Mouse (Mus musculus) fat pad, adult 2 months (tissue): ENCODE results near the gene Ugt1a2.
A peak's percentile ranks its signal among the peaks of the same experiment; 100 is the strongest.
"Not testable (repeated sequence)": the region's sequence is repeated elsewhere in the genome, so short reads cannot be mapped to it uniquely, and the experiment has no call there.

Experiments used
- DNase-seq: peaks from one replicate; pipeline ENCODE4 v3.0.0-alpha.2; 2011; ENCODE audit warnings: low read depth, low spot score; ENCODE audit errors: extremely low read depth

Gene Ugt1a2

GRCm38 (mm10) chr1:88200456-88200855, at the start of gene Ugt1a2:
Gene Ugt1a2 (plus strand): TSS chr1:88200601.
- DNase-seq: no peak

- DNase-seq: no peak
These were observed 42.0 kb upstream of the Ugt1a2 start for GRCm38 (mm10) chr1:88158430-88158829.

GRCm38 (mm10) chr1:88165711-88166110, 34.7 kb upstream of the Ugt1a2 start, which contains the start of gene Ugt1a5:
Gene Ugt1a5 (plus strand): TSS chr1:88166012.
- no peak for DNase-seq

- not testable (repeated sequence) for DNase-seq
These were observed 28.2 kb upstream of the Ugt1a2 start for GRCm38 (mm10) chr1:88172190-88172589.

- no peak for DNase-seq
These were observed 20.7 kb upstream of the Ugt1a2 start for GRCm38 (mm10) chr1:88179657-88180056.

- no peak for DNase-seq
These were observed 14.0 kb upstream of the Ugt1a2 start for GRCm38 (mm10) chr1:88186325-88186935.

GRCm38 (mm10) chr1:88192136-88192535, 8.3 kb upstream of the Ugt1a2 start:
- no peak for DNase-seq

GRCm38 (mm10) chr1:88195687-88196086, 4.7 kb upstream of the Ugt1a2 start:
- DNase-seq: no peak

GRCm38 (mm10) chr1:88197443-88197842, 3.0 kb upstream of the Ugt1a2 start:
- DNase-seq: no peak

GRCm38 (mm10) chr1:88199996-88200395, 405 bp upstream of the Ugt1a2 start:
- no peak for DNase-seq

GRCm38 (mm10) chr1:88205294-88205922, 5.0 kb downstream of the Ugt1a2 start, which contains the start of gene Dnajb3:
Gene Dnajb3 (minus strand): TSS chr1:88205782.
- DNase-seq: no peak

GRCm38 (mm10) chr1:88206843-88207479, 6.6 kb downstream of the Ugt1a2 start:
- no peak for DNase-seq

GRCm38 (mm10) chr1:88211812-88212211, 11.4 kb downstream of the Ugt1a2 start, which contains the start of gene Ugt1a1:
Gene Ugt1a1 (plus strand): TSS chr1:88211959.
- DNase-seq: peak; percentile 98

GRCm38 (mm10) chr1:88212341-88213045, 12.1 kb downstream of the Ugt1a2 start:
- no peak for DNase-seq

- DNase-seq: no peak
These were observed 12.7 kb downstream of the Ugt1a2 start for GRCm38 (mm10) chr1:88213061-88213460.

- DNase-seq: no peak
These were observed 13.5 kb downstream of the Ugt1a2 start for GRCm38 (mm10) chr1:88213766-88214461.

- no peak for DNase-seq
These were observed 14.1 kb downstream of the Ugt1a2 start for GRCm38 (mm10) chr1:88214462-88214952.

GRCm38 (mm10) chr1:88215466-88216380, 15.3 kb downstream of the Ugt1a2 start:
- no peak for DNase-seq

GRCm38 (mm10) chr1:88216551-88216950, 16.1 kb downstream of the Ugt1a2 start:
- no peak for DNase-seq

- no peak for DNase-seq
These were observed 16.7 kb downstream of the Ugt1a2 start for GRCm38 (mm10) chr1:88217144-88217543.
